Mouse (Mus musculus) kidney, embryonic 14.5 days (tissue): Measurements from ENCODE around the gene Slc7a1. TPM values are rescaled to one million over a fixed set of nuclear protein-coding genes. Genes with fewer than 3 reads are reported as not detected.

Experiments used
- ATAC-seq: fragments of 200-750 bp; cut with Nextera tagmentation; 2 replicates; pipeline ENCODE4 v1.8.0; 2017; ENCODE audit warnings: moderate number of reproducible peaks, mild to moderate bottlenecking, moderate TSS enrichment, moderate library complexity; ENCODE audit not compliant: low FRiP score, low TSS enrichment
- H3K27ac ChIP-seq: fragments of 300-500 bp; sonication (generic); 2 replicates; pipeline ENCODE4 v1.5.1; 2014; ENCODE audit warnings: low read depth, mild to moderate bottlenecking, low read length, moderate library complexity, mixed read lengths
- H3K27me3 ChIP-seq: fragments of 300-500 bp; sonication (generic); 2 replicates; pipeline ENCODE4 v1.6.1; 2014; ENCODE audit warnings: mild to moderate bottlenecking, low read length; ENCODE audit not compliant: control insufficient read depth, insufficient read depth
- H3K36me3 ChIP-seq: fragments of 300-500 bp; sonication (generic); 2 replicates; pipeline ENCODE4 v1.6.1; 2014; ENCODE audit warnings: low read length, mixed read lengths; ENCODE audit not compliant: control insufficient read depth, insufficient read depth
- H3K4me1 ChIP-seq: fragments of 300-500 bp; sonication (generic); 2 replicates; pipeline ENCODE4 v1.6.1; 2014; ENCODE audit warnings: low read length, mixed read lengths; ENCODE audit not compliant: control insufficient read depth, insufficient read depth
- H3K4me2 ChIP-seq: fragments of 300-500 bp; sonication (generic); replicated peaks from 2 replicates; pipeline ENCODE4 v1.6.1; 2014; ENCODE audit warnings: low read depth, mild to moderate bottlenecking, low read length
- H3K4me3 ChIP-seq: fragments of 300-500 bp; sonication (generic); 2 replicates; pipeline ENCODE4 v1.5.1; 2014; ENCODE audit warnings: mild to moderate bottlenecking, low read length
- H3K9ac ChIP-seq: fragments of 300-500 bp; sonication (generic); 2 replicates; pipeline ENCODE4 v1.6.1; 2014; ENCODE audit warnings: low read depth, mild to moderate bottlenecking, low read length, moderate library complexity
- H3K9me3 ChIP-seq: fragments of 300-500 bp; sonication (generic); 2 replicates; pipeline ENCODE4 v1.6.1; 2016; ENCODE audit warnings: low read length; ENCODE audit not compliant: control insufficient read depth
- WGBS: fragments of 180-500 bp; shearing (Covaris S2); extraction: QIAGEN DNeasy Blood & Tissue Kit; methylation state at CpG from one replicate; pipeline ENCODE4 v1.1.7; 2014; 5-methylcytosine and 5-hydroxymethylcytosine counted together
- polyA plus RNA-seq: library from polyadenylated mRNA; unstranded; fragments of >200 nt; fragmentation: Nextera tagmentation; extraction: Ambion mirVana; gene quantifications from 2 replicates; pipeline ENCODE4 v1.2.1, GENCODE M21; 2014

Slc7a1 gene
- polyA plus RNA-seq, 1 experiment from 2014 or later: 36.8 TPM

- 94% methylated on average over 9 of the region's 9 CpGs for WGBS
- no peak overlapping the region for H3K9ac ChIP-seq
Observed at GRCm38 (mm10) chr5:148418436-148418835, 18.7 kb upstream of the Slc7a1 start.

GRCm38 (mm10) chr5:148417756-148418155 is 18.1 kb upstream of the Slc7a1 start:
- Histone ChIP-seq H3K9ac (no peak overlapping the region), H3K4me3 (no peak overlapping the region), H3K4me2 (no peak overlapping the region), H3K27me3 (no peaks in the 10 kb centered on the region), H3K36me3 (no peaks in the 10 kb centered on the region), H3K4me1 (no peaks in the 10 kb centered on the region), H3K27ac (no peak overlapping the region), H3K9me3 (peaks cover 6% of the 10 kb centered on the region; the same call in 1 of the 2 replicates)
- ATAC-seq: no peak
- 97% methylated on average over 1 of the region's 1 CpGs for WGBS

More at GRCm38 (mm10) chr5:148418436-148418835, 18.7 kb upstream of the Slc7a1 start:
- H3K4me1 ChIP-seq: no peaks in the 10 kb centered on the region
- no peak for ATAC-seq
- no peak overlapping the region for H3K4me2 ChIP-seq
- peaks cover 6% of the 10 kb centered on the region; the same call in 1 of the 2 replicates for H3K9me3 ChIP-seq
- no peak overlapping the region for H3K4me3 ChIP-seq
- H3K27ac ChIP-seq: no peak overlapping the region
- no peaks in the 10 kb centered on the region for H3K27me3 ChIP-seq
- H3K36me3 ChIP-seq: no peaks in the 10 kb centered on the region

- ATAC-seq: no peak
- 78% methylated on average over 10 of the region's 10 CpGs for WGBS
Observed at GRCm38 (mm10) chr5:148416461-148416860, 16.8 kb upstream of the Slc7a1 start.

GRCm38 (mm10) chr5:148414233-148414632 is 14.5 kb upstream of the Slc7a1 start:
- WGBS: 61% methylated on average over 7 of the region's 7 CpGs
- Histone ChIP-seq H3K4me1 (no peaks in the 10 kb centered on the region), H3K27ac (no peak overlapping the region), H3K4me3 (no peak overlapping the region), H3K4me2 (no peak overlapping the region), H3K27me3 (no peaks in the 10 kb centered on the region), H3K36me3 (no peaks in the 10 kb centered on the region), H3K9me3 (peaks cover 6% of the 10 kb centered on the region; the same call in 1 of the 2 replicates), H3K9ac (no peak overlapping the region)
- no peak for ATAC-seq

More at GRCm38 (mm10) chr5:148416461-148416860, 16.8 kb upstream of the Slc7a1 start:
- no peak overlapping the region for H3K4me2 ChIP-seq
- H3K27me3 ChIP-seq: no peaks in the 10 kb centered on the region
- H3K9me3 ChIP-seq: peaks cover 6% of the 10 kb centered on the region; the same call in 1 of the 2 replicates
- H3K36me3 ChIP-seq: no peaks in the 10 kb centered on the region
- H3K4me1 ChIP-seq: no peaks in the 10 kb centered on the region
- no peak overlapping the region for H3K27ac ChIP-seq
- H3K4me3 ChIP-seq: no peak overlapping the region
- H3K9ac ChIP-seq: no peak overlapping the region

- H3K4me1 ChIP-seq: no peaks in the 10 kb centered on the region
- no peaks in the 10 kb centered on the region for H3K9me3 ChIP-seq
- no peak overlapping the region for H3K9ac ChIP-seq
- H3K4me3 ChIP-seq: no peak overlapping the region
- ATAC-seq: no peak
- 96% methylated on average over 4 of the region's 4 CpGs for whole genome bisulfite sequencing
- H3K36me3 ChIP-seq: no peaks in the 10 kb centered on the region
- H3K27me3 ChIP-seq: no peaks in the 10 kb centered on the region
- no peak overlapping the region for H3K4me2 ChIP-seq
- H3K27ac ChIP-seq: no peak overlapping the region
Observed at GRCm38 (mm10) chr5:148412504-148412903, 12.8 kb upstream of the Slc7a1 start.

GRCm38 (mm10) chr5:148409465-148409864 is 9.8 kb upstream of the Slc7a1 start:
- ATAC-seq: no peak
- Histone ChIP-seq H3K9ac (no peak overlapping the region), H3K27ac (no peak overlapping the region), H3K4me1 (no peaks in the 10 kb centered on the region), H3K4me2 (no peak overlapping the region), H3K36me3 (no peaks in the 10 kb centered on the region), H3K27me3 (no peaks in the 10 kb centered on the region), H3K4me3 (no peak overlapping the region), H3K9me3 (peaks cover 4% of the 10 kb centered on the region; the same call in 1 of the 2 replicates)
- 74% methylated on average over 8 of the region's 8 CpGs for WGBS

GRCm38 (mm10) chr5:148406913-148407312 is 7.2 kb upstream of the Slc7a1 start:
- 91% methylated on average over 2 of the region's 2 CpGs for WGBS
- H3K9me3 ChIP-seq: peaks cover 4% of the 10 kb centered on the region; the same call in 1 of the 2 replicates
- H3K4me3 ChIP-seq: no peak overlapping the region
- H3K9ac ChIP-seq: no peak overlapping the region
- ATAC-seq: no peak
- H3K27me3 ChIP-seq: no peaks in the 10 kb centered on the region
- no peaks in the 10 kb centered on the region for H3K4me1 ChIP-seq
- no peak overlapping the region for H3K27ac ChIP-seq
- no peak overlapping the region for H3K4me2 ChIP-seq
- H3K36me3 ChIP-seq: no peaks in the 10 kb centered on the region

GRCm38 (mm10) chr5:148404548-148404947 is 4.8 kb upstream of the Slc7a1 start:
- Histone ChIP-seq H3K4me1 (0 out of 2 replicates have a peak, but pooled peaks cover 3% of the 10 kb centered on the region), H3K27me3 (no peaks in the 10 kb centered on the region), H3K4me3 (no peak overlapping the region), H3K36me3 (no peaks in the 10 kb centered on the region), H3K4me2 (no peak overlapping the region), H3K9me3 (peaks cover 4% of the 10 kb centered on the region; the same call in 1 of the 2 replicates), H3K27ac (no peak overlapping the region), H3K9ac (no peak overlapping the region)
- 95% methylated on average over 7 of the region's 7 CpGs for WGBS
- no peak for ATAC-seq

- Histone ChIP-seq H3K9me3 (peaks cover 4% of the 10 kb centered on the region; the same call in 1 of the 2 replicates), H3K4me3 (no peak overlapping the region), H3K27me3 (no peaks in the 10 kb centered on the region), H3K9ac (no peak overlapping the region), H3K4me1 (peaks cover 8% of the 10 kb centered on the region; the same call in 1 of the 2 replicates), H3K27ac (no peak overlapping the region), H3K36me3 (no peaks in the 10 kb centered on the region), H3K4me2 (no peak overlapping the region)
- 40% methylated on average over 4 of the region's 4 CpGs for WGBS
- ATAC-seq: no peak
Observed at GRCm38 (mm10) chr5:148402641-148403040, 2.9 kb upstream of the Slc7a1 start.
